Mouse (Mus musculus) ES-Bruce4 (cell line): ENCODE results near the gene Nr1h5. TPM values are rescaled to one million over a fixed set of nuclear protein-coding genes. Genes with fewer than 3 reads are reported as not detected.

Experiments used
- H3K27ac ChIP-seq: 2 replicates; pipeline ENCODE4 v1.5.1; 2012; ENCODE audit warnings: low read length, inconsistent platforms; ENCODE audit not compliant: insufficient read depth
- H3K27me3 ChIP-seq: 2 replicates; pipeline ENCODE4 v1.6.1; 2012; ENCODE audit warnings: mild to moderate bottlenecking, low read length, inconsistent platforms; ENCODE audit not compliant: control insufficient read depth, poor library complexity, insufficient read depth, severe bottlenecking
- H3K36me3 ChIP-seq: 2 replicates; pipeline ENCODE4 v1.6.1; 2012; ENCODE audit warnings: inconsistent platforms, mild to moderate bottlenecking, low read length, moderate library complexity; ENCODE audit not compliant: control insufficient read depth, poor library complexity, insufficient read depth, severe bottlenecking
- H3K4me1 ChIP-seq: one replicate; pipeline ENCODE4 v1.8.1; 2011; ENCODE audit warnings: low read length; ENCODE audit not compliant: control insufficient read depth, insufficient read depth
- H3K4me3 ChIP-seq: 2 replicates; pipeline ENCODE4 v1.5.1; 2011; ENCODE audit warnings: low read depth, mild to moderate bottlenecking, low read length
- H3K9ac ChIP-seq: 2 replicates; pipeline ENCODE4 v1.6.1; 2012; ENCODE audit warnings: low read depth, mild to moderate bottlenecking, inconsistent platforms; ENCODE audit not compliant: poor library complexity, severe bottlenecking
- H3K9me3 ChIP-seq: replicated peaks from 2 replicates; pipeline ENCODE4 v1.6.1; 2012; ENCODE audit warnings: mild to moderate bottlenecking, low read length, inconsistent platforms; ENCODE audit not compliant: control insufficient read depth, poor library complexity, insufficient read depth, severe bottlenecking
- CTCF ChIP-seq: IDR thresholded peaks from one replicate; pipeline ENCODE4 v1.8.1; 2011; ENCODE audit warnings: low read depth, low read length
- EP300 ChIP-seq: IDR thresholded peaks from 2 replicates; pipeline ENCODE4 v1.6.1; 2011; ENCODE audit warnings: low read depth, low read length; ENCODE audit not compliant: insufficient read depth
- POLR2A ChIP-seq: IDR thresholded peaks from one replicate; pipeline ENCODE4 v1.8.1; 2011; ENCODE audit warnings: low read length; ENCODE audit not compliant: insufficient read depth
- polyA plus RNA-seq: library from polyadenylated mRNA; stranded (reverse); fragments of >200 nt; gene quantifications from 2 replicates; pipeline ENCODE4 v1.2.4, GENCODE M21; 2011; ENCODE audit warnings: low read depth; ENCODE audit not compliant: missing spikeins, insufficient read depth, insufficient read length

Gene Nr1h5
- polyA plus RNA-seq, 1 experiment: not detected

GRCm38 (mm10) chr3:102970067-102970466 is 6.1 kb upstream of the Nr1h5 start:
- H3K4me1 ChIP-seq: no peaks in the 10 kb centered on the region
- peaks cover 6% of the 10 kb centered on the region for H3K9me3 ChIP-seq
- no peak overlapping the region for H3K27ac ChIP-seq
- H3K27me3 ChIP-seq: no peaks in the 10 kb centered on the region
- no peak overlapping the region for H3K4me3 ChIP-seq
- H3K9ac ChIP-seq: no peak overlapping the region
- TF ChIP-seq POLR2A (no peak), CTCF (no peak), EP300 (no peak)
- H3K36me3 ChIP-seq: no peaks in the 10 kb centered on the region

GRCm38 (mm10) chr3:102955596-102955995 is 8.3 kb downstream of the Nr1h5 start:
- no peaks in the 10 kb centered on the region for H3K4me1 ChIP-seq
- H3K9ac ChIP-seq: no peak overlapping the region
- H3K27me3 ChIP-seq: no peaks in the 10 kb centered on the region
- no peak for TF ChIP-seq EP300
- TF ChIP-seq POLR2A: no peak
- TF ChIP-seq CTCF: no peak
- no peak overlapping the region for H3K4me3 ChIP-seq
- H3K9me3 ChIP-seq: no peaks in the 10 kb centered on the region
- H3K27ac ChIP-seq: no peak overlapping the region
- H3K36me3 ChIP-seq: no peaks in the 10 kb centered on the region

GRCm38 (mm10) chr3:102955143-102955542 is 8.8 kb downstream of the Nr1h5 start:
- no peak for TF ChIP-seq CTCF
- no peak for TF ChIP-seq EP300
- no peak for TF ChIP-seq POLR2A
- H3K4me3 ChIP-seq: no peak overlapping the region
- H3K9me3 ChIP-seq: no peaks in the 10 kb centered on the region
- no peak overlapping the region for H3K27ac ChIP-seq
- H3K36me3 ChIP-seq: no peaks in the 10 kb centered on the region
- no peak overlapping the region for H3K9ac ChIP-seq
- H3K4me1 ChIP-seq: no peaks in the 10 kb centered on the region
- H3K27me3 ChIP-seq: no peaks in the 10 kb centered on the region

- Histone ChIP-seq H3K4me1 (no peaks in the 10 kb centered on the region), H3K27me3 (no peaks in the 10 kb centered on the region), H3K4me3 (no peak overlapping the region), H3K9me3 (no peaks in the 10 kb centered on the region), H3K36me3 (no peaks in the 10 kb centered on the region), H3K9ac (no peak overlapping the region), H3K27ac (no peak overlapping the region)
- no peak for TF ChIP-seq POLR2A
- no peak for TF ChIP-seq EP300
- no peak for TF ChIP-seq CTCF
Measured at GRCm38 (mm10) chr3:102954476-102954875, 9.5 kb downstream of the Nr1h5 start.

GRCm38 (mm10) chr3:102946861-102947260 is 17.1 kb downstream of the Nr1h5 start:
- H3K27ac ChIP-seq: no peak overlapping the region
- H3K36me3 ChIP-seq: no peaks in the 10 kb centered on the region
- H3K27me3 ChIP-seq: no peaks in the 10 kb centered on the region
- H3K9me3 ChIP-seq: no peaks in the 10 kb centered on the region
- TF ChIP-seq POLR2A: no peak
- no peak for TF ChIP-seq EP300
- no peak for TF ChIP-seq CTCF
- H3K9ac ChIP-seq: no peak overlapping the region
- H3K4me3 ChIP-seq: no peak overlapping the region
- H3K4me1 ChIP-seq: no peaks in the 10 kb centered on the region

- Histone ChIP-seq H3K27ac (no peak overlapping the region), H3K9me3 (no peaks in the 10 kb centered on the region), H3K36me3 (no peaks in the 10 kb centered on the region), H3K4me3 (no peak overlapping the region), H3K27me3 (peaks cover 2% of the 10 kb centered on the region; the same call in 1 of the 2 replicates), H3K4me1 (no peaks in the 10 kb centered on the region), H3K9ac (no peak overlapping the region)
- no peak for TF ChIP-seq EP300
- TF ChIP-seq POLR2A: no peak
- TF ChIP-seq CTCF: no peak
Measured at GRCm38 (mm10) chr3:102946312-102946711, 17.6 kb downstream of the Nr1h5 start.
